Mouse (Mus musculus) gastrocnemius, postnatal 4 days (tissue): Measurements from ENCODE around the gene Surf2. TPM values are rescaled to one million over a fixed set of nuclear protein-coding genes. Genes with fewer than 3 reads are reported as not detected.

Experiments
- DNase-seq, 2 experiments: peaks; one replicate each; pipeline ENCODE4 v3.0.0; 2021 to 2022; ENCODE audit warnings: low spot score in 2 of 2, mixed read lengths in 2 of 2
- total RNA-seq, 2 experiments: library from RNA; stranded (reverse); gene quantifications; 2 replicates each; pipeline ENCODE4 v1.2.3; 2021

Surf2 gene
- total RNA-seq, 2 experiments from 2014 or later = 15.5 to 17.8 TPM

DNA sequence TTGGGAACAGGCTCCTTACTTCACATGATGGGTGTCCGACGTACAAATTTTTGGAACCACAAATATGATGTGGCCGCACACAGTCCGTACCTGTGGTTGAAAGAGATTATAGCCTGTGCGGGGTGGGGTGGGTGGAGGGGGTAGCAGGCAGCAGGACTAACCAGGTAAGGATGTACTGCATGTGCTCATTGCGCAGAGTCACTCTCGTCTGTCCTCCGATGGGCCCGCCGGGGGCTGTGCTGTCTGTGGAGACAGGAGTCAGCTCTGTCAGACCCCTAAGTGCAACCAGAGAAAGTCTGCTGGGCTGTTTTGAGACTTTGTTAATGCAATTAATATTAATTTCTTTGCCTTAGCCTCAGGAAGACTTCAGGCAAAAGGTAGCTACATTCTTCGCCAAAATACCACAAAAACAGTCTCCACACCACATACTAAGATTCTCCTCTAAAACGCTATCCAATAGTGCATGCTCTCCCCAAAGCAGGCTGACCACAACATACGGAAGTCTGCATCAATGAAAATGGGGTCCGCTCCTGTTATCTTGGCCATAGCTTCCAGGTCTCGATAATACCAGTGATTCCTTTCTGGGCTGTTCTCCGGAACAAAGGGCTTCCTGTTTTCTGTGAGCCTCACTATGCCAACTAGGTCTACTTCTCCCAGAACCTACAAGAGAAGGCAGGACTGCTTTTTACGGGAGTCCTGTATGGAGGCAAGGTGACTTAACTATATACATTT is 2.6 kb upstream of the Surf2 start:
- no peak for DNase-seq

DNA sequence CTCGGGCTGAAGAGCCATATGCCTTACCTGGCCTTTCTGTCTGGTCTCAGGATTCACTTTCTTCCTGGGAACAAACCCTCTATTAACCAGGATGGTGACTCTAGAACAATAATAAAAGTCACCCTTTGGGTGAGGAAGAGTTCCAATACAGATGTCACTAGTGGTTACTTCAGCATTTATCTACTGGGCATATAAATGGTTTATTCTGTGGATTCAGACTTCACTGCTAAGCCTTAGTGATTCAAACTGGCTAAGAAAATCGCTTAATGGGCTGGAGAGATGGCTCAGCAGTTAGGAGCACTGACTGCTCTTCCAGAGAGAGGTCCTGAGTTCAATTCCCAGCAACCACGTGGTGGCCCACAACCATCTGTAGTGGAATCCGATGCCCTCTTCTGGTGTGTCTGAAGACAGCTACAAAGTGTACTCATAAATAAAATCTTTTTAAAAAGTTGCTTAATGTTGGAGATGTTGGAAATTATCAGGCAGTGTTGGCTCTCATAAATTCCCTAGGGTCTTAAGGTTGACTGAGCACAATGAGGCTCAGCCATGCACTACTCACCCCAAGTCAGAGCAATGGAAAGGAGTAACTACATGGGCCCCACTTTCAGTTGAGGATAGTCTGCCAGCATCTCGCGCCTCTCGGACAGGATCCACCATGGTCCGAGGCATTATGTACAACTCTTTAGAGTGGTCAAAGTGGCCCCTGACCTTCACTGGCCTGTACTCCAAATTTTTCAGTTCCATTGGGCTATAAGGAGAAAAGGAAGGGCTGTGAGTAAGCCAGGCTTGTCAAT is 1.8 kb upstream of the Surf2 start:
- no peak for DNase-seq

DNA sequence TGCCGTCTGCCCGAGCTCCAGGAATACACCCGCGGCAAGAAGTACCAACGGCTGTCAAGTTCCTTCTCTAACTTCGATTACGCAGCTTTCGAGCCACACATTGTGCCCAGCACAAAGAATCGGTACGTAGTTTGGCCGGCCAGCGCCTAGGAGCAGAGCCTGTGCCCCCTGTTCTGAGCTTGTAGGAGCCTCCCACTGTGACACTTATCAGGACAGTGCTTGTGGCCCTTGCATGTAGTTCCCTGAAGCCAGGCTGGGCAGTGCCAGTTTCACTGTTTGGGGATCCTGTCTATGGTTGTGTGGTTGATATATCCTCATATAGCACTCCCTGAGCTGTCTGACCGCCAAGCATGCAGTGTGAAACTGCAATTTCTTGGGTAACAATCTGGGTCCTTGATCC is 571 bp downstream of the Surf2 start:
- DNase-seq = no peak

DNA sequence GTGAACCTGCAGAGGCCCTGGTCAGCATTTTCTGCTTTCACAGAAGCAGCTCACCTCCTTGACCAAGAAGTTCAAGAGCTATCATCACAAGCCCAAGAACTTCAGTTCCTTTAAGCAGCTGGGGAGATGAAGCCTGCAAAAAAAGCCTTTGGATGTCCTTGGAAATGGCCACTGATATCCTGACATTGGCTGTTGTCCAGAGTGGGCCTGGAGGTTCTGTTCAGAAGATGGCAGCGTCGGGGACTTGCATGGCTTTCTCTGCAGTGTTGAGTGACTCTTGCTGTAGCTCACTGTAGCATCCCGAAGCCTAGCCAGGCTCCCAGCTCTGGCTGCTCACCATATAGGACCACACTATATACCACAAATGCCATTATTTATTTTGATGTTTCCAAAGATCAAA is 3.5 kb downstream of the Surf2 start:
- no peak for DNase-seq

DNA sequence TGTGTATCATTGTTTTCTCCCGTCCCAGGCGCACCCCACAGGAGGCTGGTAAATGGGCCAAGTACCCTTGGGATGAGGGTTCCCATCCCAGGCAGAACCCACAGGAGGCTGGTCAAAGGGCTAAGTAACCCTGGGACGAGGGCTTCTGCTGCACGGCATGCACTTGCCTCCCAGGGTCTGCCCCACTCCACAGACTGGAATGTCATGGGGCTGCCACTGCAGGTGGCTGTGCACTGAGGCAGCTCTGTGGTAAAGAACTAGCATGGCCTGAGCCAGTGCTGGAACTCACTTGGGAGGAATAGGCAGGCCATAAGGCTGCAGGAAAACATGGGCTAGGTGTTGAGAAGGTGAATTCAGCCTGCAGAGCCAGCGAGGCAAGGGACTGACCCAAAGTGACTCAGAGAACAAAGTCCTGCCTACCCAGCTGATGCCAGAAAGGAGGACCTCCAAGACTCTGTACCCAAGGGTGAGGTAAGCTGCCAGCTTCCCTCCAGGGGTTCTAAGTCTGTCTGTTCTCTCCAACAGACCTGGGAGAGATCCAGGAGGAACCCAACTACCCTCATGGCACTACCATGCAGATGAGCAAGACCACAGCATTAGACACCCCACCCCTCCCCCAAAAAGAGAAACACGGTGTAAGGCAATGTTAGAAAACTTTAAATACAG is 4.2 kb downstream of the Surf2 start:
- DNase-seq = no peak

DNA sequence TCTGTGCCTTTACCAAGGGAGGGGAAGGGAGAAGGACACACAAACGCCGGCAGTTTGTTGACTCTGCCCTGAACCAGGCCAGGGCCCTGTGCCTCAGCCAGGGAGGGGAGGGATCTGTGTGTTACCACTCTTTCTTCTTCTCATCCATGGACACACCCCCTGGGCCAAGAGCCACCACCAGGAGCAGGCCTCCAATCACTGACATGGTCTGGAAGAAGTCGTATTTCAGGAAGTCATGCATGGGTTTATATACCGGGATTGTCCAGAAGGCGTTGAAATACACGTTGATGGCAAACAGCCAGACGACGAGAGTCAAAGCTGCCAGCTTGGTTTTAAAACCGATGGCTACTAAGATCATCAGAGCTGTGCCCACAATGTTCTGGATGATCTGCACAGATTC is 5.6 kb downstream of the Surf2 start:
- no peak for DNase-seq

DNA sequence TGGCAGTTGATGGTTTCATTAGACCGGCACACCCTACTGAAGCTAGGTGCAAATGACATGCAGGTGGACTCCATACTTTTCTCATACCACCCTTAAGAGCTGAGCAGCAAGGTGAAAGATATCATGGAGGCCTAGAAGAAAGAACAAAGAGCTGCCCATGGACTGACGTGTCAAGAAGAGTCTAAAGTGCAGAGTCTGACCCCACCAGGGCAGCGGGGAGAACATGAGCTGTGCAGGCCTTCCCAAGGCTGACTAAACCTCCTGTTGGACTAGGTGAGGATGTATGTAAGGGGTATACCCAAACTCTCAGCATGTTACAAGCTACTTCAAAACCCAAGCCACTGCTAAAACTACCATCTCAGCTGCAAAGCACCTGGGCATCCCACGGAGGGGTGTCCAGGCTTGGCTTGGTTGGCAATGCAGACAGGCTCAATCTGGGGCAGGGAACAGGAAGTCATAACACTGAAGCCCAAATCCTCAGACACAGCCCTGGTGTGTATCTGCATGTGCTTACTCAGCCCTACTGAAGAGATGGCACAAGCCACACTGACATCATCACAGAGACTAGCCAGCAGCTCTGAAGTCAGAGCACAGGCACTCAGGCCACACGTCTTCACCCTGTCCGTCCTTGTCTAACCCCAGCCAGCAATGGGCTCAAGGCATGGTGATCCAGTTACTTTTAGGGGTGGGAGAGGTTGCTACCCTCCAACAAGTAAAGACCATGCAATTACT is 11.7 kb downstream of the Surf2 start:
- DNase-seq = no peak

DNA sequence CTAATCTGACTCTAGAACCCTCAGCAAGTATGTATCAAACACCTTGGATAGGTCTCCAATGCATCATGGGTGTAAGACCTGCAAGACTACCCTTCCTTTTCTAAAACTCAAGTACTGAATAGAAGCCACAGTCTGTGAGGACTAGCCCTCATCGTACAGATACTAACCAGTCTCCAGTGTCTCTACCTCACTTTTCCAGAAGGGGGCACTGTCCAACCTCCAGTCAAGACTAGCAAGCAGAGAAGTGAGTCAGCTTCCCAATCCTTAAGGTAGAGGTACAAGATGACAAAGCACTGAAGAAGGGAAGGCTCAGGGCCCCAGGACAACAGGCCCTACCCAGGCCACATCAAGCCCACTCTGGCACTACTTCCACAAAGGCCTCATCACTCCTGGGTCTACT is 14.2 kb downstream of the Surf2 start:
- peak in 1 of 2 experiments; percentile 51 for DNase-seq

DNA sequence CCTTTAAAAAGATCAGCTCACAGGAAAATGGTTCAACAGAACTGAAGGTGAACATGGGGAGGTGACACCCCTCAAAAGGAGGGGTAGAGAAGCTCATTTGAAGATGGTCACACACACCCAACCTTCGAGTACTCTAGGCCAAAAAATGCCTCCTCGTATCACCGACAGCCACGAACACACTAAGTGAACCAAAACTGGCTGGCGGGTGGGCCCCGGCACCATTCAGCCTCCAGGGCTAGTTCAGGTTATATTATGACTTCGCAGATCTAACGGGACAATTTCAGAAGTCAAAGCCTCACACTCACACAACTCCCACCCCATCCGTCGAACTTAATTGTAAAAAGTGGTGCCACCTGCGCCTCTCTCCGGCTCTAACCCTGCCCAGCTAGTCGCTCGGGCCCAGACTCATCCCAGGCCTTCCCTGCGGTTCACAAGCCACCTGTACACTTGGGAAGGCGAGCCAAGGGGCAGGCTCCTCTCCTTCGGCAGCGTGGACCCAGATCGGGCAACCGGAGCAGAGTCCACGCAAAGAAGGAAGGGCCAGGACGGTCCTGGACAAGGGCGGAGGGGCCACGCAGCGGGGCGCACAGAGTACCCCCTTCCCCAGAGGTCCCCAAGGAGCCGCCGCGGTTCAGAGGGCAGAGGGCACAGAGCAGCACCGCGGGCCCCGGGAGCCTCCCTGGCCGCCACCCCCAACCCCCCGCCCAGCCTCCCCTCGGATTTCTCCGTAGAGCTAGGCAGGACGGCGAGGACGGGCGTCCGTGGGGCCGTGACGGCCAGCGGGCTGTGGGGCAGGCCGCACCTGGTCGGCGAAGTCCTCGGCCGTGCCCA is 16.5 kb downstream of the Surf2 start:
- DNase-seq = peak in 1 of 2 experiments; percentile 53

DNA sequence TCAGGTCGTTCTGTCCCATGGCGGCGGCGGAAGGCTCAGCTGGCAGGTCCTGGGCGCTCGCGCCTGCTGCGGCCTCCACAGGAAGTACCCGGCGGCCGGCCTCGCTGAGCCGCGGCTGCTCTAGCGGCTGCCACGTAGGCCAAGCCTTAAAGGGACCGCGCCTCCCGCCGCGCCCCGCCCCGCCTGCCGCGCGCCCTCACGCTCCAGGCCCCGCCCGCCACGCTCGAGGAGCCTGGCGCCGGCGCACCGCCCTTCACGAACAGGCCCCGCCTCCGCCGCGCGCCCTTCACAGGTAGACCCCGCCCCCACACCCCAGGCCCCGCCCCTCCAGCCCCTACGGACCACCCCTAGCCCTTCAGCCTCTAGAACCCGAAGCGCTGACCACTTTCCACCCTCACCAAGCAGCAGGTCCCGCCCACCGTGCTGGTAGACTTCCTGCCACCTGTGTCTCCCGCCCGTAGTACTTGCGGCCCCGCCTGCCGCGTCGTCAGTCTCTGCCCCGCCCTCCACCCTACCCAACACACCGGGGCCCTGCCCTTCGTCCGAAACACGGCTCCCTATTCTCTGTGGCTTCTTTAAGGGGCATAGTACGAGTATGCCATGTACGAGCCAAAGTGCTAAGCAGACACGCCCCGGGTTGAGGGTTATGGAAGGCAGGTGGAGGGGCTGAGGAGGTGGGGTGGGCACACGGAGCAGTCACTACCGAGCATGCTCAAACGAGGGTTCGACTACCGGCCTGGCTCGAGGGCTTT is 17.3 kb downstream of the Surf2 start, which contains the start of the genes Surf4 and Stkld1:
TSS of gene Surf4 (minus strand) at position 625 of the 752 bp plus-strand sequence.
TSS of gene Stkld1 (plus strand) at position 744 of the 752 bp plus-strand sequence.
- DNase-seq = peak; percentile 89 to 94

DNA sequence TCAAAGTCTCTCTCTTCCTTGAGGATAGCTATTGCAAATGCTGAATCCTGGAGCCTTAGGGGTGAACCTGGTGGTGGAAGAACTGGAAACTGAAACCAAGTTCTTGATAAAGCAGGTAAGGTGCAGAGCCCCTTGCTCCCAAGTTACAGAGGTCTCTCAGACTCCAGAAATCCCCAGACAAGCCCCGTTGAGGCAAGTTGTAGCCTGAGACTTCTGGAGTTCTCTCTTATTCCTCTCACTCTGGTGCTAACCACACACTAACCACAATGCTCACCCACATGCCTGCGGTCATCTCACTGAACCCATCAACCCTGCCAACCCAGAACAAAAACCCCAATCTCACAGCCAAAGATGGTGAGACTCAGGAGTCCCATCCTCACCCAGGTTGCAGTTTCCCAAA is 19.1 kb downstream of the Surf2 start:
- DNase-seq = no peak

DNA sequence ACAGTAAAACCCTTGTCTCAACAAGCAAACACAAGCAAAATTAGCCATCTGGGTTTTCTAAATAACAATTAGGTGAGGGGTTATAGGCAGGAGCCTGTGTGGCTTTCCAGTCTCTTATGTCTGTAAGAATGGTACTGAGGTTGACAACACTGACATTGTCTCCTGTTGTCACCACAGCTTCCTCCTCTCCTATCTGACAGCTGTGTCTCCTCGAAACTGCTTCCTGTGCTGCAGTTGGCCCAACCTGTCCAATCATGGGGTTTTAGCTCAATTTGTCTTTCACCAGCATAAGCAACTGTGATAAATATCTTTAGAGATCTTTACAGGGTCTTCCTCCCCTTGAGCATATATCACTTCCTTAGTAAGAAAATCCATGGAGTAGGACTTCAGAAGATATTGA is 20.3 kb downstream of the Surf2 start:
- no peak for DNase-seq

DNA sequence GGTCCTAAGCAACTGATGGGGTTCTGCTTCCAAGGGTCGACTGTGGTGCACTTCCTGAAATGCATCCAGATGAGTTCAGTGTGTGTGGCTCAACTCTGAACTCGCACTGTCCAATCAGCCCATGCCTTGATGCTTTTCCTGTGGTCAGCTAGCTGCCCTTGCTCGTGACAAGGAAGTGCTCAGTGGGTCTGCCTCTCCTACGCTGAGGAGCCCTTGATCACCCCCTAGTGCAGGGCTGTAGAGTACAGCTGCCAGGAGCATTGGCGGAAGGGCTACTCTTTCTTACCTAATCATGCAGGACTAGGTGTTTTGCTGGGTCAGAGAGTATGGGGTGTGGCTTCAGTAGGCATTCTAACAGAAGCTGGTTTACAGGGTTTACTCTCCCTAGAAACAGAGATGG is 25.4 kb downstream of the Surf2 start:
- no peak for DNase-seq

DNA sequence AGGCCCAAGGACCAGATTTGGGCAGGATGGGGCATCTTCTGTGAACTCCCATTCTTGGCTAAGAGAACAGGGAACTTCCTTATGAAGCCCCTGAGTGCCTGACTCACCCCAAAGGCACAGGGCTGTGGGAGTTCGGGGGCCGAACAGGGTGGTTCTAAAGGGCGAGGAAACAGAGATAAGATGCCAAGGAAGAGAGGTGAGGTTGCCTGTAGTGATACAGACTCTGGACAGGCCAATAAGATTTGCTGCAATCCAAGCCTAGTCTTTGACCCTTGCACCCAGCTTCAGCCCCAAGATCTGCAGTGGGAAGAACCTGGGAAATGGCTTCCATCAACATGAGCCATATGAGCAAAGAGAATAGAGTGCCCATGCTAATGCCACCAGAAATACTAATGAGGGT is 27.1 kb downstream of the Surf2 start:
- no peak for DNase-seq

DNA sequence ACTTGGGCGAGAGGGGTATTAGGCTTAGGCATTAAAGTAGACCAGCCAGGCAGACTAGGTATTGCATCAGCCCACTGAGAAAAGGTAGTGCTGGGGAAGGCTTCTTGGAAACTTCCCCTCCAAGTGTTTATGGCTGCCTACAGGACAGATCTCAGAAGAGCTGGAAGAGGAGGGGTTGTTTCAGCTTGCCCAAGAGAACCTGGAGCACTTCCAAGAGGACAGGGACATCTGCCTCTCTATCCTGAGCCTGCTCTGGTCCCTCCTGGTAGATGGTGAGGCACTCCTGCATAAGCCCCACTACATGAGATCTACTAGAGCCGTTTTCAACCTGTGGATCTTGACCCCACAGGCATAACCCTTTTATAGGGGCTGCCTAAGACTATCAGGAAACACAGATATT is 34.2 kb downstream of the Surf2 start:
- no peak for DNase-seq

DNA sequence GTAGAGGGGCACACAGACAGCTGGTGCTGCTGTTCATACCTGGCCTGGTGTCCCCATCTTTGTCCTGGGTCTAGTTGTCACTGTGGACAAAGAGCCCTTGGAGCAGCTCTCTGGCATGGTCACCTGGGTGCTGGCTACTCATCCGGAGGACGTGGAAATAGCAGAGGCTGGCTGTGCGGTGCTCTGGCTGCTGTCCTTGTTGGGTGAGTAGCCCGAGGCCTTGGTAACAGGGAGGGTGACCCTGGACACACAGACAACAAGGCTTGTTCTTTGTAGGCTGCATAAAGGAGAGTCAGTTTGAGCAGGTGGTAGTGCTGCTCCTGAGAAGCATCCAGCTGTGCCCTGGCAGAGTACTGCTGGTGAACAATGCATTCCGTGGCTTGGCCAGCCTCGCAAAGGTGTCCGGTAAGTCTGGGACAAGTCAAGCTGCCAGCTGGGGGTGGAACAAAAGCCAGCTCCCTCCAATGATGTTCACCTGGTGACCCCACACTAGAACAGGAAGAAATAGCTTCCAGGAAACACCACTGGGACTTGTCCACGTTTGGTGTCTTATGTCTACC is 35.3 kb downstream of the Surf2 start:
- DNase-seq = no peak

DNA sequence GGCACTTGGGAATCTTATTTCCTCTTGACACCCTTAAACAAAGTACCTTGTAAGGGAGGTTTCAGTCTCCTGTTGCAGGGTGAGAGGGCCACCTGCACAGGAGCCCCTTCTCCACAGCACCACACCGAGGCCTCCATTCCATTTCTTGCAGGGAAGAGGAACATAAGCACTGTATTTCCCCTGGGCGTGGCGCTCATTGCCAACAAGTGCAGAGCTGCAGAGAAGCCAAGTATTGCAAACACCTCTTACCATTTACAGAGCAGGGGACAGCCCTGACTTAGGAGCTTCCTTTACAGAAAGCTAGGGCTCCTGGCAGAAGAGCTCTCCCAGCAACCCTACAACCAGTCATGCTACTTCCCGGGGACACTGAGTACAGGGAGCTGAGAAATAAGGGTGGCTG is 36.0 kb downstream of the Surf2 start:
- DNase-seq = no peak

DNA sequence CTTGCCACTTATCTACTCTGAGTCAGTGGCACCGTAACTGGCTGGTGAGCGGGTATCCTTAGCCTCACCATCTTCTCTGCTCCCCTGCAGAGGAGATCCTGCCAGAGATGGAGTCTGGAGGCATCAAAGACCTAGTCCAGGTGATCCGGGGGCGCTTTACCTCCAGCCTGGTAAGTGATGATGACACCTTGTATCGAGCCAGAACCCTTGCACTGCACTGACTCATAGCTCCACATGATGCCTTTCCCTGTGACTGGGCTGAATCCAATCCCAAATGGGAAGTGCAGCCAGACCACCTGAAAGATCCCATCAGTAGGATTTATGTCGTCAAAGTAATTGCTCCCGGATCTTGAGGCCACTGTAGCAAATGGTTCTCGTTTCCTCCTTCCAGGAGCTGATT is 36.7 kb downstream of the Surf2 start:
- DNase-seq = no peak

DNA sequence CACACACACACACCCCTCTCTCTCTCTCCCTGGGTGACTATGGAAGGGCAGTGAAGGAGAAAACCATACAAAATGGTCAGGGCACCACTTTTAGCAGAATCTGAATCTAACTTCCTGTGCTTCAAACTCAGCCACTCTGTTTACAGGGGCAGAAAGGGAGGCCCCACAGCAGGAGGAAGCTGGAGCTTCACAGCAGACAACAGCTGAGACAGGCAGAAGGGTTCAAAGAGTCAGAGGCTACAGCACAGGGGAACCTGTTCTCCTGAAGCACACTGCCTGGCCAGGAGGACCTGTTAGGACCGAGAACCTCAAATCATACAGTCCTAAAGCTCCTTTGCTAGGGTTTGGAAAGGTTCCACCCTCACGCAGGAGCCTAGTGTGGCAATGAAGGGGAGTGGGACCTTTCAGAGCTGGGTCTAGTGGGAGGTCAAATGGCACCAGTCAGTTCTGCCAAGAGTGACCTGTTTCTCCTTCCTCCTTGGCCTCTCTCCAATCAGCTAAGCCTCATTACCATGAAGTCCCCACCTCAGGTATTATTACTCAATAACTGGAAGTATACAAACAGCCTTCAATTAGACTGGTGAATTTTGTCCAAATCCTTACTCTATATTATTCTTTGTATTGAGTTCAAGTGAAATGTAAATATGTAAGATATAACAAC is 38.7 kb downstream of the Surf2 start:
- DNase-seq = no peak
